Mouse (Mus musculus) embryo, embryonic 11 days (tissue): ENCODE measurements at regions not wholly inside any gene's neighbourhood (a gene's known extent, or its start where the extent isn't known, plus 50 kb on each side); places are given as distances from the start of the nearest gene placed in this dataset.

Experiments used
- DNase-seq: peaks from one replicate; pipeline ENCODE4 v3.0.0-alpha.2; 2015

GRCm38 (mm10) chr2:133020173-133020837 lies 74.6 kb upstream of the Fermt1 start:
- peak; percentile 86 for DNase-seq

- DNase-seq, result no peak
Measured at GRCm38 (mm10) chr2:133021244-133021643, 75.5 kb upstream of the Fermt1 start.

GRCm38 (mm10) chr2:133027038-133027437 lies 81.3 kb upstream of the Fermt1 start:
- no peak for DNase-seq

GRCm38 (mm10) chr2:133035421-133035820 lies 89.7 kb upstream of the Fermt1 start:
- no peak for DNase-seq

DNA sequence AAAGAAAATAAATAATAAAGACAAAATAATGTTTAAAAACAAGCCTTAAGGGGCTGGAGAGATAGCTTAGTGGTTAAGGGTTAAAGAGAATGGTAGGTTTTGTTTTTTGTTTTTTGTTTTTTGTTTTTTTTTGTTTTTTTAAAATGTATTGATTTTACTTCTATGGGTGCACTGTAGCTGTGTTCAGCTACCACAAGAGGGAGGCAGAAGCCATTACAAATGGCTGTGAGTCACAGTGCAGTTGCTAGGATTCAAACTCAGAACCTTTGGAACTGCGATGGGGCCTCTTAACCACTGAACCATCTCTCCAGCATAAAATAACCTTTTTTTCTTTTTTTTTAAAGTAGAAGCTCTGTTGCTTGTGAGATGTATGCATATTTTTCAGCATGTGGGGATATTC lies 95.0 kb upstream of the Fermt1 start:
- no peak for DNase-seq

- no peak for DNase-seq
Measured at GRCm38 (mm10) chr2:133077698-133078356, 132.1 kb upstream of the Fermt1 start.

DNA sequence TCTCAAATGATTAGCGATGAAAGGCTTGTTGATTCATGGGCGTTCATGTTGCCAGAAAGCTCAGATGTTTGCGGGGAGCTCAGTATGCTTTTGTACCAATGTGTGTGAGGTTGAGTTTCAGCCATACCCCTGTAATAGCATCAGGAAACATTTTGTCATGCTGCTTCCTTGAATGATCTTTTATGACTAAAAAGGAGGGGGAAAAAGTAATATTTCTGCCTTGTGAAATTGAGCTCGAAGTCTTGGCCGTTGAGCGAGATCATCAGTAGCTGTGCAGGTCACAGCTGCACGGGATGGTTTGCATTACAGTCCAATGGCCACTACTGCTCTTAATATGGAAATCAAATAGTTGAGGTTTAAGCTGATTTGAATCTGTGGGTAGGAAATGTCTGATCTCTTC lies 145.3 kb upstream of the Fermt1 start:
- no peak for DNase-seq

DNA sequence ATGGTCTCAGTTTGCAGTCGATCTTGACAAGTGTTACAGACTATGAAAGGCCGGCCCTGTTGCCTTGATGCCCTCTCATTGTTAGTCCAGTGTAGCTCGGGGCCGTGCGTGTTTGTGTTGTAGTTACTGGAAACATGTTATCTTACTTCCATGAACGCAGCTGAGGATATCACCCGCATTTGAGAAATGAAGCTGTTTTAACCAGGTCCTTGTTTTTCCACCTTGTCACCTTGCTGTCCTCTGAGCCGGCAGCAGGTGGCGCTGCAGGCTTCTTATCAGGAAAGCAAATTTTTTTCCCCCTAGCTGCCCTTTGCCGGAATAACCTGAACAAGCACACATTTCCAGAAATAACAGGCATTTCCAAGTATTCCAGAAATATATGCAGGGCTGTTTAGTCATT lies 167.9 kb upstream of the Fermt1 start:
- DNase-seq, result peak; percentile 86

GRCm38 (mm10) chr2:133118651-133119050 lies 172.9 kb upstream of the Fermt1 start:
- DNase-seq, result no peak

DNA sequence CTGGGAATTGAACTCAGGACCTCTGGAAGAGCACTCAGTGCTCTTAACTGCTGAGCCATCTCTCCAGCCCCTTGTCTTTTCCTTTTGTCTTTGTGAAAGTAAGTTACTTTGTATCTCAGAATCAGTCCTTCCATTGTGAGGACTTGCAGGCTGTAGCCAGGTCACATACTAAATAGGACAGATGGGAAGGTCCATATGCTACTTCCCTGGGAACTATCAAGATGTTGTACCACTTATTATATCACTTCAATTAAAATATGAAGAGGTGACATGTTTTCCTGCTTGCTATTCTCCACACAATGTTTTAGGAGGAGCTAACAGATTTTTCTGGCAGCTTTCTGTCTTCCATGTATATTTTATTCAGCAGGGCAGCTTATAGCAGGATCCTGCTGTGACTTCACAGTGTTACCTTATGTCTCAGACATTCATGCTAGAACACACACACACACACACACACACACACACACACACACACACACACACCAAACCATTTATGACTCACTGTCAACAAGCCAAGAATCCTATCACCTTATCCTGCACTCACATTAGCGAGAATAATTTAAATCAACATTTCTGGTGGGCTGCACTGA lies 179.6 kb upstream of the Fermt1 start:
- no peak for DNase-seq

GRCm38 (mm10) chr2:133134878-133135277 lies 189.2 kb upstream of the Fermt1 start:
- no peak for DNase-seq

GRCm38 (mm10) chr2:133138877-133139276 lies 193.2 kb upstream of the Fermt1 start:
- no peak for DNase-seq

GRCm38 (mm10) chr2:133141341-133142035 lies 195.8 kb upstream of the Fermt1 start:
- DNase-seq, result no peak

DNA sequence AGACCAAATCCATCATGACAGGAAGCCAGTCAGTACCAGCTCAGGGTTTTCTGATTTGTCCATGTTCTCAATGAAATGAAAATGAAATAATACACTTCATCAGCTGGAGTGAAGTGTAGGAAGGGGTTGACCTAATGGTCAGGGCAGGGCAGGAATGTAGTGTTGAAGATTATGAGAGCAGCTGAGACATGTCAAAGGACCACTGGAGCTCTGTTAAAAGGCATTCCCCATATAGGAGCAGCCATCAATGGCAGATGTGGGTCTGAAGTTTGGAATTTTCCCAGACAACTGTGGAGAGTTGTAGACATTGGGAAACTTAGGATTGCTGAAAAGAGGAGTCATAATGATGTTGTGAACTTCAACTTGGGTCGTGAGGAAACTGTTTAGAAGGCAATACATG lies 206.8 kb upstream of the Fermt1 start:
- no peak for DNase-seq

- DNase-seq, result peak; percentile 54
Measured at GRCm38 (mm10) chr2:133156537-133156936, 210.8 kb upstream of the Fermt1 start.

GRCm38 (mm10) chr2:133158206-133158605 lies 212.5 kb upstream of the Fermt1 start:
- DNase-seq, result no peak

DNA sequence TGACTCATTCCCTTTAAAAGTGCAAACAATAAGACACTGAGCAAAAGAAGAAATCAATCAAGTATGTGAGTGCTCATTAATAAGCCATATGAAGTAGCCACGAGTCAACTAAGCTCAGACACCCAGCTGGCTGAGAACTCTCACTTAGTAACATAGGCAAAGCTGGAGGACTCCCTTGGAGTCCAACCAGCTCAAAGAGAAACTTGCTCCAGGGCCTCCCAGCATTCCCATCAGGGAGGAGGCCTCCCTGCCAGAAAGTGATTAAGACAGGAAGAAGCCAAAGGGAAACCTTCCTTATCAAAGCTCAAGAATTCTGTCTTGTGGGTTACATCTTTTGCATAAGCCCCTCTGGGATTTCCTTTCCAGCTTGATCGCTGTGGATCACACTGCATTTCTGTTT lies 213.7 kb upstream of the Fermt1 start:
- DNase-seq, result no peak

GRCm38 (mm10) chr2:133176411-133176810 lies 230.7 kb upstream of the Fermt1 start:
- DNase-seq, result no peak

GRCm38 (mm10) chr2:133181216-133181615 lies 235.5 kb upstream of the Fermt1 start:
- DNase-seq, result no peak

- no peak for DNase-seq
Measured at GRCm38 (mm10) chr2:133182920-133183319, 237.2 kb upstream of the Fermt1 start.

GRCm38 (mm10) chr2:133204295-133204866 lies 258.7 kb upstream of the Fermt1 start:
- no peak for DNase-seq

GRCm38 (mm10) chr2:133208498-133208897 lies 262.8 kb upstream of the Fermt1 start:
- peak; percentile 10 for DNase-seq
